Mouse (Mus musculus): Measurements from ENCODE around the gene Sox6.

- no peak for TF ChIP-seq CTCF (conservative IDR thresholded peaks at IDR 0.05; ENCODE audit: low read length)
- no peak for TF ChIP-seq NANOG (IDR thresholded peaks at IDR 0.05; ENCODE audit: borderline replicate concordance, low read length)
- TF ChIP-seq POU5F1 (IDR thresholded peaks at IDR 0.05; ENCODE audit: borderline replicate concordance, low read length): no peak
These were observed 284.4 kb downstream of the Sox6 start for GRCm38 (mm10) chr7:115754216-115754615.
